Mouse (Mus musculus): ENCODE measurements at regions not wholly inside any gene's neighbourhood (a gene's known extent, or its start where the extent isn't known, plus 50 kb on each side); places are given as distances from the start of the nearest gene placed in this dataset.
"Not testable (repeated sequence)": the region's sequence is repeated elsewhere in the genome, so short reads cannot be mapped to it uniquely, and the experiment has no call there.

- no peak for DNase-seq (ENCODE audit: low spot score)
These were observed 52.6 kb upstream of the Klf14 start for GRCm38 (mm10) chr6:31011407-31012020.

- DNase-seq (ENCODE audit: low spot score): no peak
These were observed 57.7 kb upstream of the Klf14 start for GRCm38 (mm10) chr6:31016566-31016965.

- no peak for DNase-seq (ENCODE audit: low spot score)
These were observed 62.9 kb upstream of the Klf14 start for GRCm38 (mm10) chr6:31021776-31022175.

GRCm38 (mm10) chr6:31029777-31030176 lies 70.9 kb upstream of the Klf14 start:
- DNase-seq (ENCODE audit: low spot score): no peak

GRCm38 (mm10) chr6:31031022-31031421 lies 72.1 kb upstream of the Klf14 start:
- no peak for DNase-seq (ENCODE audit: low spot score)

- DNase-seq (ENCODE audit: low spot score): no peak
These were observed 73.3 kb upstream of the Klf14 start for GRCm38 (mm10) chr6:31032147-31032546.

GRCm38 (mm10) chr6:31032980-31033608 lies 74.2 kb upstream of the Klf14 start:
- no peak for DNase-seq (ENCODE audit: low spot score)

GRCm38 (mm10) chr6:31034796-31035195 lies 75.9 kb upstream of the Klf14 start:
- no peak for DNase-seq (ENCODE audit: low spot score)

- DNase-seq (ENCODE audit: low spot score): no peak
These were observed 79.0 kb upstream of the Klf14 start for GRCm38 (mm10) chr6:31037801-31038395.

- DNase-seq (ENCODE audit: low spot score): not testable (repeated sequence)
These were observed 79.6 kb upstream of the Klf14 start for GRCm38 (mm10) chr6:31038445-31038844.

GRCm38 (mm10) chr6:31039485-31039884 lies 80.6 kb upstream of the Klf14 start:
- DNase-seq (ENCODE audit: low spot score): no peak

GRCm38 (mm10) chr6:31040783-31041182 lies 81.9 kb upstream of the Klf14 start:
- no peak for DNase-seq (ENCODE audit: low spot score)

GRCm38 (mm10) chr6:31043368-31043767 lies 84.5 kb upstream of the Klf14 start:
- no peak for DNase-seq (ENCODE audit: low spot score)

- no peak for DNase-seq (ENCODE audit: low spot score)
These were observed 85.0 kb upstream of the Klf14 start for GRCm38 (mm10) chr6:31043919-31044318.

GRCm38 (mm10) chr6:31046197-31046596 lies 87.3 kb upstream of the Klf14 start:
- DNase-seq (ENCODE audit: low spot score): no peak

GRCm38 (mm10) chr6:31048920-31049576 lies 90.2 kb upstream of the Klf14 start:
- no peak for DNase-seq (ENCODE audit: low spot score)

GRCm38 (mm10) chr6:31050831-31051230 lies 92.0 kb upstream of the Klf14 start:
- no peak for DNase-seq (ENCODE audit: low spot score)

- DNase-seq (ENCODE audit: low spot score): no peak
These were observed 92.9 kb upstream of the Klf14 start for GRCm38 (mm10) chr6:31051771-31052170.

GRCm38 (mm10) chr6:31053003-31053402 lies 94.1 kb upstream of the Klf14 start:
- no peak for DNase-seq (ENCODE audit: low spot score)

- DNase-seq (ENCODE audit: low spot score): no peak
These were observed 98.1 kb upstream of the Klf14 start for GRCm38 (mm10) chr6:31056786-31057566.

GRCm38 (mm10) chr6:31058299-31058698 lies 99.4 kb upstream of the Klf14 start:
- no peak for DNase-seq (ENCODE audit: low spot score)

GRCm38 (mm10) chr6:31058961-31059360 lies 100.1 kb upstream of the Klf14 start:
- no peak for DNase-seq (ENCODE audit: low spot score)
